Mouse (Mus musculus) embryonic facial prominence, embryonic 15.5 days (tissue): ENCODE data around the gene Prrg4. TPM values are rescaled to one million over a fixed set of nuclear protein-coding genes. Genes with fewer than 3 reads are reported as not detected.
A peak's percentile ranks its signal among the peaks of the same experiment; 100 is the strongest.
"Not testable (repeated sequence)": the region's sequence is repeated elsewhere in the genome, so short reads cannot be mapped to it uniquely, and the experiment has no call there.

Source experiments
- ATAC-seq: fragments of 200-750 bp; cut with Nextera tagmentation; 2 replicates; pipeline ENCODE4 v1.8.0; 2017; ENCODE audit warnings: low read depth, moderate TSS enrichment; ENCODE audit not compliant: insufficient number of reproducible peaks, low FRiP score, low TSS enrichment
- H3K27ac ChIP-seq: fragments of 300-500 bp; sonication (generic); replicated peaks from 2 replicates; pipeline ENCODE4 v1.5.1; 2015; ENCODE audit warnings: mild to moderate bottlenecking, inconsistent platforms
- H3K27me3 ChIP-seq: fragments of 300-500 bp; sonication (generic); 2 replicates; pipeline ENCODE4 v1.6.1; 2015; ENCODE audit warnings: inconsistent platforms
- H3K36me3 ChIP-seq: fragments of 300-500 bp; sonication (generic); 2 replicates; pipeline ENCODE4 v1.6.1; 2015; ENCODE audit warnings: mild to moderate bottlenecking, inconsistent platforms
- H3K4me1 ChIP-seq: fragments of 300-500 bp; sonication (generic); 2 replicates; pipeline ENCODE4 v1.6.1; 2015; ENCODE audit warnings: inconsistent platforms
- H3K4me2 ChIP-seq: fragments of 300-500 bp; sonication (generic); replicated peaks from 2 replicates; pipeline ENCODE4 v1.6.1; 2015; ENCODE audit warnings: mild to moderate bottlenecking, inconsistent platforms
- H3K4me3 ChIP-seq: fragments of 300-500 bp; sonication (generic); replicated peaks from 2 replicates; pipeline ENCODE4 v1.5.1; 2015; ENCODE audit warnings: mild to moderate bottlenecking, inconsistent platforms
- H3K9ac ChIP-seq: fragments of 300-500 bp; sonication (generic); 2 replicates; pipeline ENCODE4 v1.6.1; 2015; ENCODE audit warnings: inconsistent platforms
- H3K9me3 ChIP-seq: fragments of 300-500 bp; sonication (generic); replicated peaks from 2 replicates; pipeline ENCODE4 v1.6.1; 2016; ENCODE audit warnings: inconsistent platforms
- WGBS: fragments of 180-500 bp; shearing (Covaris S2); methylation state at CpG from one replicate; pipeline ENCODE4 v1.1.7; 2015; 5-methylcytosine and 5-hydroxymethylcytosine counted together
- polyA plus RNA-seq: library from polyadenylated mRNA; unstranded; fragments of >200 nt; fragmentation: Nextera tagmentation; extraction: Ambion mirVana; gene quantifications from 2 replicates; pipeline ENCODE4 v1.2.1, GENCODE M21; 2015

Prrg4 gene
- polyA plus RNA-seq, result 7.0 and 7.4 TPM in 2 replicates

DNA sequence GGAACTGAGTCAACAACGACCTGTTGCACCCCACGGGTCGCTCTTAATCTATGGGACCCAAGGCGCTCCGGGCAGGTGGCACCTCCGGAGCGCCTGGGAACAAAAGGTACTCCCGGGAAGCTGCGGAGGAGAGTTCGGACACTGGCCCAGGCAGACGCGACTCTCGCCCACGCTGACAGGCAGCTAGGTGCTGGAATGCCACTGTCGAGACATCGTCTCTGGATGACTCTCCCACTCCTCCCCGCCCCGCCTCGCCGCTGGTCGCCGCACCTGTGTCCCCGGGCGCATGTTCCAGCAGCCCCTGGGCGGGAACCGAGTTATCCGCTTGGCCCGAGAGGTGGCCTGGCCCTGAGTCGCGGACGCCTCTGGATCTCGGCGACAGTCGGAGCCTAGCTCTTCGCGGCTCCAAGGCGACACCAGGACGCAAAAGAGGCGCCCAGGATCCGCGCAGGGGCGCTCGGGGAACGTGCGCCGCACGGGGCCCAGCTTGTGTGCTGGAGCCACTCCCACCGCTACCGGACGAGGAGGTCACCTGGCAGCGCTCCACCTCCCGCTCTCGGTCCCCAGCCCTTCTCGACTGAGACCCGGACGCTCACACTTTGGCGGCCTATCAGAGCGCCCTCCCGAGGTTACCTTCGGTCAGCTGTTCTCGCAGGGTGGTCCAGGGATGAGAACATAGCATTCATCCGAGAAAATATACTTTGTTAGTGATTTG is at the start of gene Prrg4:
Prrg4 (minus strand) TSS at position 601 of the 715 bp plus-strand sequence.
- H3K36me3 ChIP-seq, result no peaks in the 10 kb centered on the region
- no peaks in the 10 kb centered on the region for H3K9me3 ChIP-seq
- ATAC-seq, result peak; percentile 58
- H3K4me2 ChIP-seq, result peak within 1 kb of the TSS; percentile 97
- peaks cover 15% of the 10 kb centered on the region for H3K4me1 ChIP-seq
- 1% methylated on average over 62 of the region's 62 CpGs for WGBS
- 0 out of 2 replicates have a peak within 1 kb of the TSS, but pooled peaks have one; percentile 39 for H3K27ac ChIP-seq
- peak within 1 kb of the TSS; percentile 21; the same call in 1 of the 2 replicates for H3K9ac ChIP-seq
- H3K27me3 ChIP-seq, result peaks cover 6% of the 10 kb centered on the region; the same call in 1 of the 2 replicates
- H3K4me3 ChIP-seq, result peak within 1 kb of the TSS; percentile 59

GRCm38 (mm10) chr2:104887882-104888566 is 38.3 kb upstream of the Prrg4 start:
- WGBS, result 16% methylated on average over 10 of the region's 10 CpGs

GRCm38 (mm10) chr2:104887331-104887730 is 37.7 kb upstream of the Prrg4 start:
- H3K9me3 ChIP-seq, H3K27ac ChIP-seq, H3K27me3 ChIP-seq, H3K4me2 ChIP-seq, ATAC-seq, H3K9ac ChIP-seq, H3K4me3 ChIP-seq, H3K36me3 ChIP-seq, H3K4me1 ChIP-seq: not testable (repeated sequence)
- 58% methylated on average over 2 of the region's 2 CpGs for WGBS

More at GRCm38 (mm10) chr2:104887882-104888566, 38.3 kb upstream of the Prrg4 start:
- Histone ChIP-seq H3K4me3 (no peak overlapping the region), H3K4me2 (no peak overlapping the region), H3K36me3 (no peaks in the 10 kb centered on the region), H3K27me3 (no peaks in the 10 kb centered on the region), H3K27ac (no peak overlapping the region), H3K9ac (no peak overlapping the region), H3K4me1 (no peaks in the 10 kb centered on the region), H3K9me3 (no peaks in the 10 kb centered on the region)
- ATAC-seq, result no peak

- no peak overlapping the region for H3K9ac ChIP-seq
- H3K36me3 ChIP-seq, result no peaks in the 10 kb centered on the region
- H3K9me3 ChIP-seq, result no peaks in the 10 kb centered on the region
- no peak overlapping the region for H3K4me3 ChIP-seq
- no peak for ATAC-seq
- H3K4me1 ChIP-seq, result no peaks in the 10 kb centered on the region
- H3K27me3 ChIP-seq, result no peaks in the 10 kb centered on the region
- H3K4me2 ChIP-seq, result no peak overlapping the region
- H3K27ac ChIP-seq, result no peak overlapping the region
- WGBS, result 91% methylated on average over 18 of the region's 18 CpGs
Measured at GRCm38 (mm10) chr2:104886109-104886508, 36.4 kb upstream of the Prrg4 start.

DNA sequence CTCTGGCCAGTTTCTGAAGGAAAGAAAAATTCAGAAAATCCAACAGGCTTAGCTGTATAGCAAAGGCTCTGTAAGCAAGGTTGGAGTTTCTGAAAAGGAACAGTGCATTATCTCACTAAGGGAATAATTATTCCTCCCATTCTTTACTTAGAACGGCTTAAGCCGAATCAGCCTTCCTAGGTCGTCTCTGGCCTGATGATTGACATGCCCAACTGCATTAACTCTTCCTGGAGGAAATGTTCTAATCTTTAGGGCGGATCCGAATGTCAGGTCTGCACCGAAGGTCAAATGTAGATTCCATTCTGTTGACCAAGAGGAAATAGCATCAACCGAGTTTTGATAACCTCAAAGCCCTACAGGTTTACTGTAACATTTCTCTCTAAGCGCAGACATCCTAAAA is 29.1 kb upstream of the Prrg4 start:
- Histone ChIP-seq H3K27me3 (no peaks in the 10 kb centered on the region), H3K9ac (no peak overlapping the region), H3K36me3 (no peaks in the 10 kb centered on the region), H3K4me2 (no peak overlapping the region), H3K27ac (no peak overlapping the region), H3K4me1 (no peaks in the 10 kb centered on the region), H3K4me3 (no peak overlapping the region), H3K9me3 (no peaks in the 10 kb centered on the region)
- ATAC-seq, result no peak
- 72% methylated on average over 8 of the region's 8 CpGs for WGBS

DNA sequence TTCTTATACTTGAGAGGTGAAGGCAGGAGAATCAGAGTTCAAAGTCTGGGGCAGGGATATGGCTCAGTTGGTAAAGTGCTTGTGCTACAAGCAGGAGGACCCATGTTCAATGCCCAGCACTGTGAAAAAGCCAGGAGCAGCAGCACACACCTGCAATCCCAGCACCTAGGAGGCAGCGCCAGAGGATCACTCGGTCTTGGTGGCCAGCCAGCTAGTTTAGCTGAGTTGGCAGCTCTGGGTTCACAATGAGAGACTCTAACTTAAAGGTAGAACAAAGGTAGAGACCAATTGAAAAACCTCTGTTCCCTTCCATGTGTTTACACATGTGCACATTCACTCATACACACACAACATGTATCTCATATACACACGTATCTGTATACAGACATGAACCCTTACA is 19.4 kb upstream of the Prrg4 start:
- Histone ChIP-seq H3K36me3 (no peaks in the 10 kb centered on the region), H3K27ac (no peak overlapping the region), H3K9me3 (no peaks in the 10 kb centered on the region), H3K27me3 (no peaks in the 10 kb centered on the region), H3K9ac (no peak overlapping the region), H3K4me3 (no peak overlapping the region), H3K4me1 (no peaks in the 10 kb centered on the region), H3K4me2 (no peak overlapping the region)
- WGBS, result 82% methylated on average over 3 of the region's 3 CpGs
- ATAC-seq, result no peak

DNA sequence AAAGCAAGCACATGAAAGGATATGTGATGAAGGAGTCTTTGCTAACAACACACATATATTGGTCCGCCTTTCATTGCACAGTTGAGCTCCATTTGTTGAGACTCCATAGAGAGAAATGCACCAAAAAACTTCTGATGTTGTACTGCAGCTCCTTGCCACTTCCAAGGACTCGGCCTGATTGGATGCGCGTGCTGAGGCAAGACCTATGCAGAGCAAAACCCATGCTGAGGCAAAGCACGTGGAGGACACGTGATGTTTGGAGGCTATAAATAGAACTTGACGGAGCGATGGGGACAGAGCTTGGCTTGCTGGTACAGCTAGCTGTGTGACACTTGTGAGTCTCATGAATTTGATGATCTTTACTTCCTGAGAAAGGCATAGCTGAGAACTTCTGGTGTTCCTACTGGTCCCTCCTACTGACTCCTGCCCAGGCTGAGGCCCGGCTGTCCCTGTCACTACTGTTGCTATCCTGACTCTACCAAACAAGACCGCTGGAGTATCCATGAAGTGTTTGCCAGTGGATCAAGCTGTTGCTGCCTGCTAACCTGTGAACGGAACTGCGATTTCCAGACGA is 17.7 kb upstream of the Prrg4 start, which contains the start of gene Ccdc73:
Ccdc73 (plus strand) TSS at position 524 of the 574 bp plus-strand sequence.
- ATAC-seq, result no peak
- Histone ChIP-seq H3K9me3 (no peaks in the 10 kb centered on the region), H3K4me3 (no peak within 1 kb of the TSS), H3K4me2 (no peak within 1 kb of the TSS), H3K36me3 (no peaks in the 10 kb centered on the region), H3K27ac (no peak within 1 kb of the TSS), H3K27me3 (no peaks in the 10 kb centered on the region), H3K4me1 (no peaks in the 10 kb centered on the region), H3K9ac (no peak within 1 kb of the TSS)
- 91% methylated on average over 13 of the region's 13 CpGs for WGBS

DNA sequence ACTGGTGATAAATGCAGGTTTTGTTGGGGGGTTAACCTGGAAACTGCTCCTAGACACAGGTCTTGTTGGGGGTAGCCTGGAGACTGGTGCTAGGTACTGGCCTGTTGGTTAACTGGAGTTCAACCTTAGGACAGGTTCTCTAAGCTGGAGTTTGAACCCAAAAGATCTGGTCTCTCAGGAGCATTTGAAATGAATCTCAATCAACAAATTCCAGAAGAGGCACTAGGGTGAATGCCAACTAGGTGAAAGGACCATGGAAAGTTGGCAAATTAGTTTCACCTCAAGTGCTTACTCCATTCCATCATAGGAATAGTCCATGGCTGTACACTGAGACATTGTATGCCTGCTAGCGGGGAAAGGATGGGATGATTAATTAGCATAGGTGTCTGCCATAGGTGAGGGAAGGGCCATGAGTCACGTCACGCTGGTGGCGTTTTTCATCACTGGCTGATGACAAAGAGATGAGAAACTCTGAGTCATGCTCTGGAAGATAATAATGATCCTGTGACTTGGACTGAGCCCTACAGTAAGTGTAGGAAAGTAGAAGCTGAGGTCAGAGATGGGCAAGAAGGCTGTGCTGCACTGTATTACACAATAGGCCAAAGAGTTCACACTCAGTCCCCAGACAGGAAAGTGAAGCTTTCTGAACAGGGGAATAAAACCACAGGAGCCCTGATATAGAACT is 14.6 kb upstream of the Prrg4 start:
- 78% methylated on average over 4 of the region's 4 CpGs for WGBS
- no peak overlapping the region for H3K4me2 ChIP-seq
- no peak overlapping the region for H3K4me3 ChIP-seq
- no peaks in the 10 kb centered on the region for H3K4me1 ChIP-seq
- H3K9ac ChIP-seq, result no peak overlapping the region
- H3K36me3 ChIP-seq, result no peaks in the 10 kb centered on the region
- ATAC-seq, result no peak
- H3K9me3 ChIP-seq, result no peaks in the 10 kb centered on the region
- no peak overlapping the region for H3K27ac ChIP-seq
- no peaks in the 10 kb centered on the region for H3K27me3 ChIP-seq

DNA sequence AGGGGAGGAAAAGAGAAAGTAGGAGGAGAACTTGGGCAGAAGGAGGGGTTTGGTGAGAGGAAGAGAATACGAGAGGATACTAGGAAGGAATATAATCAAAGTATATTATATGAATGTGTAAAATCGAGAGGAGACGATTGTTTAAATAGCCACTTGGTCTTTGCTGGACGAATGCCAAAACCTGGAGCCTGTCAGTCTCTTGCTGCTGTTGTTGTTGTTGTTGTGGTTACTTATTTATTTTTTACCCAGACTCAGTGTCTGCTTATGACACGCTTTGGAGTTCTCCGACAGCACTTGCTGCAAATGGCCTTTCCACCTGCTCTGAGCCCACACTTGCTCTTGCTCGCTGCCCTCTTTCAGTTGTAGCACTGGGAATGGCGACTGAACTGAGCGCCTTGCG is 10.8 kb upstream of the Prrg4 start:
- WGBS, result 76% methylated on average over 10 of the region's 10 CpGs
- Histone ChIP-seq H3K27ac (no peak overlapping the region), H3K36me3 (no peaks in the 10 kb centered on the region), H3K9me3 (no peaks in the 10 kb centered on the region), H3K4me2 (no peak overlapping the region), H3K4me3 (no peak overlapping the region), H3K9ac (no peak overlapping the region), H3K27me3 (no peaks in the 10 kb centered on the region), H3K4me1 (no peaks in the 10 kb centered on the region)
- ATAC-seq, result no peak

GRCm38 (mm10) chr2:104859060-104859459 is 9.4 kb upstream of the Prrg4 start:
- peak; percentile 67; the same call in 1 of the 2 replicates for ATAC-seq
- Histone ChIP-seq H3K4me2 (no peak overlapping the region), H3K4me3 (no peak overlapping the region), H3K9me3 (no peaks in the 10 kb centered on the region), H3K27me3 (no peaks in the 10 kb centered on the region), H3K36me3 (no peaks in the 10 kb centered on the region), H3K4me1 (no peaks in the 10 kb centered on the region), H3K27ac (no peak overlapping the region), H3K9ac (no peak overlapping the region)
- WGBS, result 65% methylated on average over 5 of the region's 5 CpGs

GRCm38 (mm10) chr2:104858083-104858482 is 8.4 kb upstream of the Prrg4 start:
- not testable (repeated sequence) for H3K4me3 ChIP-seq, H3K9me3 ChIP-seq, H3K27ac ChIP-seq, H3K36me3 ChIP-seq, H3K27me3 ChIP-seq, H3K9ac ChIP-seq, ATAC-seq, H3K4me2 ChIP-seq, H3K4me1 ChIP-seq
- WGBS, result 92% methylated on average over 3 of the region's 3 CpGs
